Mouse (Mus musculus): Measurements from ENCODE around the gene Cltc.

Gene Cltc

DNA sequence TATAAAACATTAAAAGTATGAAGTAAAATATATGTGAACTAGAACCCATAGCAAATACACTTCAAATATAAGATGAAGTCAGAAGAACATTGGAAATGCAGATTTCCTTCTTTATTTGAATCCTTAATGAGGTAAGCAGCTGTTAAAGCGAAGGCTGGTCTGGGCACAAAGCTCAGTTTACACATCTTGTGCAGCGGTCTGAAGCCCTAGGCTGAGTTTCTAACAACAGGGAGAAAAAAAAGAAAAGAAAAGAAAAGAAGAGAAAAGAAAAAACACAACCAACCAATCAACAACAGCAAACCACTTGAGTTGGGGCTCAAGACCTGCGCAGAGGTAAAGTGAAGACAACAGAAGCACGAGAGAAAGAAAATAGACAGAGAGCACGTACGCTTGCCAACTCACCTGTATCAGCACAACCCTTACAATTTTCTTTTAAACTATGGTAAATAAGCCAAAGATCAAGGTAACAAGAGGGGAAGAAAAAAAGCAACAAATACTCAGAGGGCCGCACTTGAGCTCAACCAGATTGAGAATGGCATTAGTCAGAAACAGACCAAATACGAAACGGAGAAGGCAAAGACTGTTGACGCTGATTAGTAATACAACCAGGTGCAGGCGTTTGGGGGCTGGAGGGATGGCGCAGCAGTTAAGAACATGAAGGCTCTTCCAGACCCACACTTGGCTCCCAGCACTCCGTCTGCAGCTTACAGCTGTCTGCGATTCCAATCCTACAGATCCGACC, 109.5 kb downstream of the Cltc start:
- DNase-seq (ENCODE audit: low read depth, low spot score), result no peak

DNA sequence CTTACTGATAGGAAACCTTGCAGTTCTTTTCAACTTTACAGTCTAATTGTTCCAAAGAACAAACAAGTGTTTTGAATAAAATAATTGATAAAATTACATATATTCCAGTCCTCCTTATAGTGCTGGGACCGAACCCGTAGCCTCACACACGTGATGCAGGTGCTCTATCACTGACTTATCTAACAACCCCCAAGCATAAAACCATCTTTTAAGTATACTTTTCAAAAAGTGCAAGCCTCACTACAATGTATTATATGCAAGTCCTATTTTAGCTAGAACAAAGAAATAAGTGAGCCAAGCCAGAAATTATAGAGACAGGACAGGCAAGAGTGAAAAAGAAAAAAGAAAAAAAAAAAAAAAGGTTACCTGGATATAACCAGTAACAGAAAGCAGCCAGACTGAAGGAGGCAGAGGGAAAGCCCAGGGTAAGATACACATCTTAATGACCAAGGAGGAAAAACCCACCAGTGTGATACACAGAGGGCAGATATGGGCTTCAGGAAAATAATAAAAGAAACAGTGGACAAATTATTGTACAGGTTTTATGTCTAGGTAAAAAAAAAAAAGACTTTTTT, 110.4 kb downstream of the Cltc start:
- DNase-seq (ENCODE audit: low read depth, low spot score), result no peak

DNA sequence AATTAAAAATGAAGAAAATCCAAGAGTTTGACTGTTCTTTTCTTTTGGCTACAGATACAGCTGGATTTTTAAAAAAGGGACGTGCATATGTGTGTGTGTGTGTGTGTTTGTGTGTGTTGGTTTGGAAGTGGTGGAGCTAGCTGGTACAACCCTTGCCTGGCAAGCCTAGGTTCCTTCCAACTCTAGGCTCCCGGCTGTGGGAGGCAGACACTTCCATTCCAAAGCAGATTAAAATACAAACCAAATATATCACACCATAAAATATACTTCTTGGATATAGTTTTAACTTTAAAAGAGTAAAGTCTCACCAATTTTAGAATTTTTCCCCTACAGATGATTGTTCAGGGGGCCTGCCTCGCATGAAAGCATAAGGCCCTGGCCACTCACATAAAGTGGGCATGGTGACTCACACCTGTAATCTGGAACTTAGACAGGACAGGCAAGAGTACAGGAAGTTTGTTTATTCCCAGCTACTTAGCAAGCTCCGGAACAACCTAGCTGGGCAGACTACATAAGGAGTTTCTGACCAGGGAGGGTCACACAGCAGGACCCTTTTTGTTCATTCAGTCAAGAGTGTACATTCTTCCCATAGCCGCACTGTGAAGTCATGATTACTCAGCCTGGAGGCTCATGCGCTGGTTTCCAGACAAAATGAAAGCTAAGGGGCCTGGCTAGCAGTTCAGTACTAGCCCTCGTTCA, 111.1 kb downstream of the Cltc start:
- peak; percentile 31 for DNase-seq (ENCODE audit: low read depth, low spot score)

DNA sequence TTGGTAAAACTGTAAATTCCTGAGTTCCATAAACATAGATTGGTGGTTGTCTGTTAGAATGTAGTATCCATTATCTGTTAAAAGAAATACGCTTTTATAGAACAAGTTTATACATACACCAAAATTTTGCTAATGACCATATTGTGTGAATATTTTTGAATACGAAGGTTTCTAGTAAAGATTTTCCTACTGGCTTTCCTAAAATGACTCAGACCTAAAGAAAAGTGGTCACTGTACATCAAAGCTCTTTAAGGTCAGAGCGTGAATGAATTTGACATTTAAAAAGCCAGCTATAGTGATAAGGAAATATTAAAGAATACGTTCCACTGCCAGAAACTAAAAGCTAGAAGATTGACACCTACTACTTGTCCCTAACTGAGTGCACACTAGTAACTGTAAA, 112.8 kb downstream of the Cltc start:
- no peak for DNase-seq (ENCODE audit: low read depth, low spot score)

Measured in ES-CJ7 (cell line).